Mouse (Mus musculus) adipose tissue, adult 10 weeks (tissue): ENCODE data around the gene Olfr605. TPM values are rescaled to one million over a fixed set of nuclear protein-coding genes. Genes with fewer than 3 reads are reported as not detected.

Experiments used
- polyA plus RNA-seq: library from polyadenylated mRNA; stranded (reverse); fragments of 350-450 nt; fragmentation: Illumina TruSeq; extraction: RNeasy Lipid Tissue Mini Kit (QIAGEN cat#74804); gene quantifications from one replicate; pipeline ENCODE4 v1.2.3, GENCODE M21; 2014; ENCODE audit warnings: low read depth, low replicate concordance

Olfr605 gene
- polyA plus RNA-seq, result not detected

GRCm38 (mm10) chr7:103445339-103445738 is at the start of gene Olfr605:
Gene Olfr605 (minus strand): TSS chr7:103445439.

GRCm38 (mm10) chr7:103469577-103469976 is 24.3 kb upstream of the Olfr605 start, which contains the start of gene Olfr608:
Gene Olfr608 (plus strand): TSS chr7:103469877.

DNA sequence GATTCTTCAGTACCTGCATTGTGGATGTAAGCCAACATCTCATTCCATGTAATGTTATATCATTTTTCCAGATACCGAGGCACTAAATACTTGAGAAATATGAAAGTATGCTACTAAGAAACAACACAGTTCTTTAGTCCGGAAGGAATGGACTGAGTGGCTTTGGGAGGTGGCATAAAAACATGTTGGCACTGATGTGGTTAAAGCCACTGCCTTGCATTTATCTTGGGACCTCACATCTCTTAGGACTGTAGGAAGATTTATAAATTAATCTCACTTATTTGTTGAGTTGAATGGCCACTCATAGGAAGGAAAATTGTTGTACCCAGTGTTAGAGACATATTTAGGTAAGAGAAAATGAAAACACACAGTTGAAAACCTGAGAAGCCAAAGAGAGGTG is 3.5 kb upstream of the Olfr605 start, which contains the start of gene Olfr606:
Gene Olfr606 (plus strand): TSS at position 301 of the 400 bp plus-strand sequence.

GRCm38 (mm10) chr7:103414772-103415171 is 30.5 kb downstream of the Olfr605 start, which contains the start of gene Usp17lc:
Gene Usp17lc (plus strand): TSS chr7:103415072.

Other genes with a start within 250 kb of the Olfr605 start
- not detected for gene Olfr593, start 233.6 kb downstream of the Olfr605 start, polyA plus RNA-seq
- not detected for gene Olfr594, start 228.4 kb downstream of the Olfr605 start, polyA plus RNA-seq
- not detected for gene Usp17ld, start 192.9 kb downstream of the Olfr605 start, polyA plus RNA-seq
- not detected for gene Olfr596, start 139.8 kb downstream of the Olfr605 start, polyA plus RNA-seq
- gene Olfr597, start 129.1 kb downstream of the Olfr605 start, polyA plus RNA-seq, result not detected
- not detected for gene Olfr598, start 121.9 kb downstream of the Olfr605 start, polyA plus RNA-seq
- not detected for gene Olfr599, start 109.5 kb downstream of the Olfr605 start, polyA plus RNA-seq
- not detected for gene Olfr600, start 95.8 kb downstream of the Olfr605 start, polyA plus RNA-seq
- gene Olfr601, start 82.8 kb downstream of the Olfr605 start, polyA plus RNA-seq, result not detected
- gene Olfr603, start 59.3 kb downstream of the Olfr605 start, polyA plus RNA-seq, result not detected
- gene Usp17lc, start 30.4 kb downstream of the Olfr605 start, polyA plus RNA-seq, result not detected
- not detected for gene Olfr606, start 3.6 kb upstream of the Olfr605 start, polyA plus RNA-seq
- gene Olfr607, start 18.7 kb upstream of the Olfr605 start, polyA plus RNA-seq, result not detected
- gene Olfr608, start 24.4 kb upstream of the Olfr605 start, polyA plus RNA-seq, result not detected
- not detected for gene Olfr609, start 52.6 kb upstream of the Olfr605 start, polyA plus RNA-seq
- gene Olfr610, start 66.7 kb upstream of the Olfr605 start, polyA plus RNA-seq, result not detected
- gene Olfr611, start 75.4 kb upstream of the Olfr605 start, polyA plus RNA-seq, result not detected
- not detected for gene Olfr612, start 97.3 kb upstream of the Olfr605 start, polyA plus RNA-seq
- not detected for gene Olfr613, start 102.6 kb upstream of the Olfr605 start, polyA plus RNA-seq
- not detected for gene Olfr615, start 110.6 kb upstream of the Olfr605 start, polyA plus RNA-seq
- not detected for gene Olfr616, start 123.7 kb upstream of the Olfr605 start, polyA plus RNA-seq
- not detected for gene Olfr617, start 127.6 kb upstream of the Olfr605 start, polyA plus RNA-seq
- not detected for gene Olfr618, start 144.7 kb upstream of the Olfr605 start, polyA plus RNA-seq
- not detected for gene Olfr619, start 155.1 kb upstream of the Olfr605 start, polyA plus RNA-seq
- gene Olfr620, start 167.1 kb upstream of the Olfr605 start, polyA plus RNA-seq, result not detected
- gene Olfr622, start 197.3 kb upstream of the Olfr605 start, polyA plus RNA-seq, result not detected
- not detected for gene Olfr623, start 218.3 kb upstream of the Olfr605 start, polyA plus RNA-seq
- 0.11 TPM for gene Olfr624, start 225.8 kb upstream of the Olfr605 start, polyA plus RNA-seq
- not detected for gene Olfr625-ps1, start 237.3 kb upstream of the Olfr605 start, polyA plus RNA-seq